In genomic region chr10:17034892-17035775, GRCm38 (mm10) we compare ENCODE assay signal across 18 mouse cellular contexts.
DNase-seq lines count a peak whose midpoint lies in the region; ATAC-seq lines count a peak whose summit lies in the region.
"Had no signal": no experiment of that assay in that cellular context is flagged by ENCODE, and none has a peak within 500 bp of the region (broad histone marks: within the 10 kb centered on the region; RNA-seq: fewer than 3 reads in every experiment).

No protein-coding gene starts in this region.

- H3K4me1 ChIP-seq in heart, embryonic 11.5 days (ENCODE audit: control insufficient read depth, insufficient read depth, low read length): no peaks in the 10 kb centered on the region
- H3K4me1 ChIP-seq: forebrain, embryonic 10.5 days; limb, embryonic 10.5 days; liver, embryonic 13.5 days had no signal

- 80% methylated on average over 2 of the region's 2 CpGs for WGBS in heart, embryonic 11.5 days (ENCODE audit: insufficient replicate concordance)

- peak; percentile 63 for DNase-seq in heart, adult 11 months
- peak; percentile 77 for DNase-seq in MN1 (ENCODE audit: low spot score)
- peak; percentile 83 for DNase-seq in brain, adult 2 months (ENCODE audit: low read depth, low spot score)
- DNase-seq in skeletal muscle tissue, adult 2 months (ENCODE audit: low read depth, low spot score): peak; percentile 10
- no peak for DNase-seq in testis, postnatal 10 days (ENCODE audit: low spot score)
- DNase-seq in layer of hippocampus, adult 11-12 months (ENCODE audit: low spot score): no peak
- DNase-seq: cerebellum, postnatal 25 days; kidney, adult 18-20 months; kidney, postnatal 36 days; liver, embryonic 13.5 days; retina, postnatal 1 day; thymus, postnatal 4 days had no signal

- no peaks in the 10 kb centered on the region for H3K9me3 ChIP-seq in heart, embryonic 11.5 days (replicated peaks; ENCODE audit: control insufficient read depth, low read length)
- H3K9me3 ChIP-seq: forebrain, embryonic 10.5 days; limb, embryonic 10.5 days; liver, embryonic 13.5 days had no signal

- no peak overlapping the region for H3K27ac ChIP-seq in heart, embryonic 11.5 days (ENCODE audit: low read depth, low read length)
- H3K27ac ChIP-seq: forebrain, embryonic 10.5 days; limb, embryonic 10.5 days; liver, embryonic 13.5 days had no signal

- ATAC-seq in heart, embryonic 11.5 days (replicated peaks; ENCODE audit: insufficient number of reproducible peaks, low FRiP score, low TSS enrichment): no peak
- ATAC-seq: lung, postnatal 0 days; midbrain, embryonic 16.5 days had no signal

- no peaks in the 10 kb centered on the region for H3K36me3 ChIP-seq in heart, embryonic 11.5 days (ENCODE audit: control insufficient read depth, insufficient read depth, low read length)
- H3K36me3 ChIP-seq: forebrain, embryonic 10.5 days; limb, embryonic 10.5 days; liver, embryonic 13.5 days had no signal

- no peak overlapping the region for H3K9ac ChIP-seq in heart, embryonic 11.5 days (ENCODE audit: low read depth, low read length)
- H3K9ac ChIP-seq: liver, embryonic 13.5 days had no signal

- no peaks in the 10 kb centered on the region for H3K27me3 ChIP-seq in heart, embryonic 11.5 days (ENCODE audit: control insufficient read depth, insufficient read depth, low read length)
- H3K27me3 ChIP-seq: CH12.LX; liver, embryonic 13.5 days had no signal

- H3K4me3 ChIP-seq in heart, embryonic 11.5 days (ENCODE audit: low read depth, low read length): no peak overlapping the region
- H3K4me3 ChIP-seq: forebrain, embryonic 10.5 days; limb, embryonic 10.5 days; liver, embryonic 13.5 days had no signal

- H3K4me2 ChIP-seq in heart, embryonic 11.5 days: no peak overlapping the region
- H3K4me2 ChIP-seq: liver, embryonic 13.5 days had no signal

Comparison
In these comparisons a context has a peak if more than half of its experiments do, and no peak if none do; other contexts are left out.
1. DNase-seq: peak in heart, adult 11 months (single experiment), MN1 (single experiment), brain, adult 2 months (single experiment) and skeletal muscle tissue, adult 2 months (single experiment); none in testis, postnatal 10 days (single experiment) and layer of hippocampus, adult 11-12 months (single experiment).